Mouse (Mus musculus): Measurements from ENCODE around the gene Hs3st1.

Hs3st1 gene

DNA sequence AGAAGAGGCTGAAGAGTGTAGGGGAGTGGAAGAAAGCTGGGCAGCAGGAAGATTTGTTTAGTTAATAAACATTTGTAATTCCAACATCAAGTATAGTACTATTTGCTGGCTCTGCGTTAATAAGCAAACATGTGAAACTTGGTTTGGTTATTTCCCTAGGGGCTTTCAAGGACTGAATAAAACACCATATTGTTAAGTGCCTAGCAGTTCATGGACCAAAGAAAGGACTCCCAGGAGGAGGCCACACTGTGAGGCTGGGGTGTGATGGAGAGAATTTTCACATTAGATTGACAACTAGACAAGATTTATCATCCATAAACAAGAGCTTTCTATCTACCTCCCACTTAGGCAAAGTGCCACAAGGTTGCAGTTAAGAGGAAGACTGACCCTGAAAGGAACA, 147.0 kb downstream of the Hs3st1 start:
- intact Hi-C loops (cut with DNase I) = no loop called here

DNA sequence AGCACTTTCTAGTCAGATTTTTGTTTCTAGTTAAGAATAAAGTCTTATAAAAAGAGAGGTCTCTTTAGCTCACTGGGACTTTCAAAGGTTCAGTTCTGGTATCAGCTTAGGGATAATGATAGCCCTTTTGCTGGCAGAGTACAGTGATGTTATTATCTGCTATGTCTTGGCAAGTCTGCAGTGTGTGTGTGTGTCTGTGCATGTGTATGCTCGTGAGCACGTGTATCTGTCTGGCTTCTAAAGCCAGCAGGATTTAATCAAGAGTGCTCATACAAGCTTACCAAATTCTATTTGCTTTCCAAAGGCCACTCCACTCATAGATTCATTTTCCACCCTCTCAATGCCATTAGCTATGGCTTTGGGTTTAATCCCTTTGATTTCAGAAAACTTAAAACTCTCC, 160.5 kb downstream of the Hs3st1 start:
- intact Hi-C loops (cut with DNase I) = no loop called here

Data from adrenal gland (tissue).